Mouse (Mus musculus) lung, adult 2 months (tissue): Measurements from ENCODE around the gene Tbc1d30.

Experiments
- CTCF ChIP-seq: fragments of 200-500 bp; IDR thresholded peaks from 2 replicates; pipeline ENCODE4 v1.5.1; 2011; ENCODE audit warnings: mild to moderate bottlenecking, low read length, control low read depth; ENCODE audit not compliant: insufficient read depth
- POLR2A ChIP-seq: fragments of 200-500 bp; IDR thresholded peaks from 2 replicates; pipeline ENCODE4 v1.6.1; 2011; ENCODE audit warnings: low read depth, mild to moderate bottlenecking, control low read depth, low read length, borderline replicate concordance; ENCODE audit errors: extremely low read depth

- TF ChIP-seq CTCF, result no peak
- no peak for TF ChIP-seq POLR2A
Measured at GRCm38 (mm10) chr10:121271002-121271401, 80.1 kb downstream of the Tbc1d30 start.
